Mouse (Mus musculus) lung, postnatal 36 days (tissue): ENCODE measurements at regions not wholly inside any gene's neighbourhood (a gene's known extent, or its start where the extent isn't known, plus 50 kb on each side); places are given as distances from the start of the nearest gene placed in this dataset.

Experiments used
- DNase-seq: peaks from one replicate; pipeline ENCODE4 v3.0.0; 2022; ENCODE audit warnings: mixed read lengths

DNA sequence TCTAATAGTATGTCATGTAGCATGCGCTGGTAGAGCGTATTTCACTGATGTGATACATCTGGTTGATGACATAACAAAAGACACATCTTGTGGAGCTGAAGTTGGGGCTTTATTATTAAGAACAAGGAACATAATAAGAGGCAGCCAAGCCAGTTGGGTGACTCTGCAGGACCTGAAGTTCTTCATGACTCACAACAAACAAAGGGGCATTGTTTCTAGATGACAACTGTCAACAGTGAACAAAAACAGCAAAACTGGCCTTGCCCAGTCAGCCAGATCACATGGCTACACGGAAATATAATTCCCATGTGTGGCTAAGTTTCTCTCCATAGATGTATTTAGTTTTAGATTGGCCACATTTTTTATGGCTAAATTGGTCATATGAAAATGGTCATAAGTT, 172.7 kb upstream of the Runx1 start:
- DNase-seq = no peak

DNA sequence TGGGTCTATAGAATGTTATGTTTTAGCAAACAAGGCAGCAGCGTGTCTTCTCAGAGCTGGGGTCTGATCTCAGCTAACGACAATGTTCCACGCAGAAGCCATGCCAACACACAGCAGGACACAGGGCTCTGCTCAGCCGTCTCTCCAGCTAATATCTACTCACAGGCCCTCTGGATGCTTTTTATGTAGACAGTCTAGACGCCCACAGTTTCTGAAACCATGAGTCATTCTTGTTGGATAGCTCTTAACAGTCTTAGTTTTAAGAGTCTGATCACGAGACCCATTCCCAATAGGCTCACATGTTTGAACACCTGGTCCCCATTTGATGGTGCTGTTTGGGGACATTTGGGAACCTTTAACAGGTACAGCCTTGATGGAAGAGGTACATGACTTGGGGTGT, 171.7 kb upstream of the Runx1 start:
- DNase-seq = no peak

DNA sequence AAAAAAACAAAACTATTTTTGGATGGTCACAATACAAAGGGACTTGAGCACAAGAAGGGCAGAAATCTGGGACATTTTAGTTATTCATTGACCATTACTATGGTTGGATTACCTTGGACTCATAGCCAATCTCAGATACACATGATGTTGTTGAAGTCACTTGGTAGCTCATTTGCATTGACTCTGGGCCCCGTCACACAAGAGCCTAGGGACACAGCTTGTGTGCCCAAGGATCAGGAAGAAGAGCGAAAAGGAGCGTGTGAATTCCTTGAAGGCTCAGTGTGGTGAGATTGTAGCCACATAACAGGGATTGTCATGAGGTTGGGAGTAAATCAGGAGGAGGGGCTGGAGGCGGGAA, 170.0 kb upstream of the Runx1 start:
- DNase-seq = no peak

DNA sequence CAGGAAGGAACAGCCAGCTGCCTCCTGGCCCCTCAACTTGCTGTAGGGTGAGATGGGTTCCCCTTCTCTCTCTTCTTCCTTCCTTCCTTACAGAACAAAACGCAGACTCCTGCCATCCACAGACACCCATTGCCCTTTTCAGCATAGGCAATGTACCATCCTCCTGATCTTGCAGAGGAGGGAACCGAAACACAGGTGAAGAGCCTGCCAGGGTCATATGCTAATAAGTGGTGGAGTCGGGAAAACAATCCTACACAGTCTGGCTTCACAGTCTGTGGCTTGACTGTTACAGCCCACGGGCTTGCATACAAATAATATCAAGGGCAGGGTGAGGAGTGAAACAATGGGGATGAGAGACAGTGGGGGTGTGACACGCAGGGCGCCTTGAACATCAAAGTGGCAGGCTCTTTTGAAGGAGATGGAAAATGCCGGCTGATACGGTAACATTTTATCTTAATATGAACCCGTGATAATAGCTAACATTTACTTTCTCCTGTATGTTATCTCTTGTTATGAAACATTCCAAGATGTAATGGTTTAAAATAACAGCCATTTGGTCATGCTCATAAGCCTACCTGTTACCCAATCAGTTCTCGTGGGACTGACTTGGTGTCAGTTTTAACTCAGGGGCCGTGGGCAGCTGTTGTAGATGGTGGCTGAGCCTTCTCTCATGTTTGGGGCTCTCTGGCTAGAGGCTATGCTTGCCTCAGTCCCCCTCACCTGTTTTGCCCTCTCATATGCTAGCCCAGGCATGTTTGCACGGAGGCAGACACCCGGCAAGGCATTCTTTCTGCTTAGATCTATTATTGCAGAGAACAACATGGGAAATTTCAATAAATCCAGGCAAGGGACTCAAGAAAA, 169.4 kb upstream of the Runx1 start:
- DNase-seq = no peak

DNA sequence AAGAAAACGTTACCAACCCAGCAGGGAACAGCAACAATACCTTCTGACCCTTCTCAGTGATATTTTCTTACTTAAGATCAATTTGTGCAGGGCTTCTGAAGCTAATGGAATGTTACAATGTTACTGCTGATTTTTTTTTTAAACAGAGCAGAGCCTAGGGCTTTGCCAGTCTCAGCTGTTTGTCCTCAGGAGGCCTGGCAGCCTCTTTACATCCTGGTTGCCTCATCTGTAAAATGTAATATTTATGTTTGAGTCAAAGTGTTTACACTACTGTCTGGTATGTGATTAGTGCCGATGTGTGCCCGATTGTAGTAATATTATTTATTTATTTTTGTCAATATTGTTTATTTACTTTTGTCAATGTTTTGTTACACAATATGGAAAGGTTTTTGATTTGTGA, 166.9 kb upstream of the Runx1 start:
- no peak for DNase-seq

DNA sequence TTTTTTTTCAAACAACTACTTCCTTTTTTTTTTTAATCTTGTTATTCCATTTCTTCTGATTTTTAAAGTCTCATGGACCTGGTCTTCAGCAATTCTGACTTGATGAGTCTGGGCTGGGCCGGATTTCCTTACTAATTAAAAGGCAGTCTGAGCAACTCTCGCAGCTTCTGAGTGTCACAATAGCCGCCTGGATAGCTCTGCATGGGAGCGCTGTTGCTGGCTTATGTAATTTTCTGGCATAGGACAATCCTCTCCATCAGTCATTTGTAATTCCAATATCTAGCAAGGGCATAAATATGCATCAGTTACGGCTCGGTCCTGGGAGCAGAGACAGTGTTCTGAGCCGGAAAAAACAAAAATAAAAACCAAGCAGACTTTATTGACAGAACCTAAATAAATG, 165.5 kb upstream of the Runx1 start:
- peak; percentile 10 for DNase-seq

DNA sequence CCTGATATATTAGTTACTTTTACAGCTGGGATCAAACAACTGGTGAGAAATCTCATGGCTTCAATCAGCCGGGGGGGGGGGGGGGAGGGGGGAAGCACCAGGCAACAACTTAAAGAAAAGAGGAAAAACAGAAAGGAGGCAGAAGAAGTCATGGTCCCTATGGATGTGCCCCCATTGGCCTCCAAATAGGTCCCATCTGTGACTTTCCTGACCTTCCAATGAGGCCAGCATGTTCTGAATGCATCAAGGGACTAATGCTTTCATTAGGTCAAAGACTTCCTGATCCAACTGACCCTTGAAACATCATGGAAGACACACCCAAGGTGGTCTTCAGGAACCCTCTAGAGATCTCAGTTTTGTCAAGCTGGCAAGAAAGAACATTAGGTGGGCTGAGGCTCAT, 162.5 kb upstream of the Runx1 start:
- no peak for DNase-seq

DNA sequence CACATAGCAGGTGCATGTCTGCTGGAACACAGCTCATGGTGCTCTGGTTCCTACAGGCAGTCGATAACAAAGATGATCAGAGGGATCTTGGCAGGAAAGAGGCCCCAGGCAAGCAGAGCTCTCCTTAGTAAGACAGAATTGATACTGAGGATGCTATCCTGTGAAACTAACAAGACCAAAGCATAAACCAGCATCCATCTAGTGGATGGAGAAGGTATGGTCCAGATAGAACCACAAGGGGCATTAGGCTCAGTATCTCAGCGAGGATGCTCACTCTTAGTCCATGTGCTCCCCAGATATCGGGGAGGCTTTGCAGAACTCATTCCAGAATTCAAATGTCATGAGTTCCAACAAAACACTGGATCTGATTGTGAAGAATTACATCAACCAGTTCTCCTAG, 162.1 kb upstream of the Runx1 start:
- DNase-seq = no peak

DNA sequence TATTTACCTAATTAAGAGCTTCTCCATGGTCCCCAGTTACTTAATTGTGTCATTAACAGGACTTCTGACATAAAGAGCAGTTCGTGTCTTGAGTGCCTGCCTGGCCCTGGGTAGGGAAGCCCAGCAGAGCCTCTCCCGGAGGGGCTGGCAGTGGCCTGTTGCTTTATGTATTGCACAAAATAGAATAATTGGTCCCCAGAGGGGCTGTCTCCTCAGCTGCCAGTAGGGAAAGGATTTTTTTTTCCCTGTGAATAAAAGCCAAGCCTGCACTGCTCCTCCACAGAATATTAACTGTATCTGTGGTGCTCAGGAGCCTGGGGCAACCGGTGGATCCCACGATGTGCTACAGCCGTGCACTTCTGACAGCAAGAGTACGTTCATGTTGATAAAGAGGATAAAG, 159.8 kb upstream of the Runx1 start:
- DNase-seq = no peak

DNA sequence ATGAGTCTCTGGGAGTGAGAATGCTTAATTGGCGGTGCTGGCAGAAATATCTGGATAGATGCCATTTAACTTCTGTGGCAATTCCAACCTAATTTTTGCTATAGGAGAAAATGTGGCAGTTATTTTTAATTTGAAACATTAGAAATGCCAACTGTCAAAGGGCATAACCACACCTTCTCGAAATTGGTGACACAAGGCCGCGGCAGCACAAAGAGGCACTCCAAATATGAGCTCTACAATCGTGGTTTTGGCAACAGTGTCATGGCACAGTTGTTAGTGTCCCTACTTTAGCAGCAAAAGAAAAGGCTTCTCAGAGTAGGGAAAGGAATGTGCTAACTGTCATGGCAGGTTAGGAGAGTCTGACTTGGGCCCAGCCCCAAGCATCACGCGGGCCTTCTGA, 157.0 kb upstream of the Runx1 start:
- DNase-seq = no peak

DNA sequence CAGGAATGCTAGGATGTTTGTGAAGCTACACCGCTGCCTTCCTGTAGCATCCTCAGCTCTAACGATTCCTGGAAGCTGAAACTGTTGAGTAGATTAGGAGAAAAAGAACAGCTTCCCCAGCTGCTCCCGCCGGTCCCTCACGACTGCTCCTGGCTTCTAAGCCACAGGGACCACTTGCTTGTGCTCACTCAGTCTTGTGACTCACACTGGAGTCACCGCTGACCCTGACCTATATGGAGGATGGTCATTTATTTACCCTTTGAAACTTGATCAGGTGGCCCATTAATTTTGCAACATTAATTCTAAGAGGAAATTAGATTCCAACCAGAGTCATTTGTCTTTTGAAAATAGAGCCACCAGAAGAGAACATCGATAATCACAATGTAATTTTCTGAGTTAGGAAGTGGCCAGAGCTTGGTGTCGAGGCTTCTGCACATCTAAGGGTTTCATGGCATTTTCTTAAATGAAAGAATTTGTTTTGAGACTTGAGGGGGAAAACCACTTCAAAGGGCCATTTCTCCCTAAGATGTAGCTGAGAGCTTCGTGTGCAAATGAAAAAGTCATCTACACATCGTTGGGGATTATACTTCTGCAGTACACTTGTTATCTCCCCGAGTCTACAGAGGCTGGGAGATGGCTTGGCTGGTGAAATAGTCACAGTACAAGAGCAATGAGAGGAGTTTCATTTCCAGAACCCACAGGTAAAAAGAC, 153.8 kb upstream of the Runx1 start:
- DNase-seq = no peak

DNA sequence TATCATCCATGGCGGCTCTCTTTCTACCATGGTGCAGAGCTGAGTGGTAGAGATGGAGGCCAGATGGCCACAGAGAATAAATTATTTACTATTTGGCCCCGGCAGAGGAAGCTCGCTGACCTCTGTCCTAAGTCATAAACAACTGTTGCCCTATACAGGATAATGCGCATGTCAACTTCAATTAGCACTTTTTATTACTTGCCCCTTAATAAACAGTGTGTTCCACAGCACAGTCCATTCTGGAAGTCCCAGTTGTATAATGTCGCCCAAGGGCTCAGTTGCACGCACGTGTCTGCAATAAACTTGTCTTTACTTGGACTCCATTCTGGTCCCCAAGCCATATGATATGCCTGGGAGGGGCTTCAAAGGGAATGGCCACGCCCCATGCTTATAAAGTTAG, 150.1 kb upstream of the Runx1 start:
- DNase-seq = no peak

DNA sequence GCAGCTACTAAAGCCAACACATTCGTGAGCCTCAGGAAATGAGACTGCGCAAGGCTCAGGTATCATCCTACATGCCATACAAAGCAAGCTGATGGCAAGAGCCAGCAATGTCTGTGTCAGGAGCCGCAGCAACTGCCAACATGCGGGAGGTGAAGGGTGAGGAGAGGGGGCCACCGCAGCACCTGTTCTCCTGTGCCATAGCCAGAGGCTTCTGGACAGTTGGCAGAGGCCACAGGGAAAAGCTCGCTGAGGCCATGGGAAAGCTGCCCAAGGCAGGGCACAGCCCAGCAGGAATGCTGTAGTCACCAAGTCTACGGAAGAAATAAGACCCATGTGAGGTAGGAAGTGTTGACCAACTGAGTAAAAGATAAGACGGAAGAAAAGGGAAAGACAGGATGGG, 149.1 kb upstream of the Runx1 start:
- DNase-seq = no peak

DNA sequence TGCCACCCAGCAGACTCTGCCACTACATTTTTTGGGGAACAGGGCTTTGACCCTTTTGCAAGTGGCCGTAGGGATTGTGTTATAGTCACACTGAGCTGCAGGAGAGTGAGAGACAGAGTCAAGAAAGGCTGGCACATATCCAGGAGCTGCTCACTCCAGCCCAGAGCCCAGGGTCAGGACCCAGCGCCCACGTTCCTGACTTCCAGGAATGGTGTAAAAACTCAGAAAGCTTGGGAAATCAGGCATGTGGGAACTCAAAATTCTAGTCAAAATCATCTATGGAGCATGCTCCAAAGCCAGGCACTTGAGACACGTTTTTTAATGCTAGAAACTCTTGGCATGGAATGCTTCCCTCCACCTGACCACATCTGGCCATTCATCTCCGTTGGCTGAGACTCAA, 146.7 kb upstream of the Runx1 start:
- no peak for DNase-seq

DNA sequence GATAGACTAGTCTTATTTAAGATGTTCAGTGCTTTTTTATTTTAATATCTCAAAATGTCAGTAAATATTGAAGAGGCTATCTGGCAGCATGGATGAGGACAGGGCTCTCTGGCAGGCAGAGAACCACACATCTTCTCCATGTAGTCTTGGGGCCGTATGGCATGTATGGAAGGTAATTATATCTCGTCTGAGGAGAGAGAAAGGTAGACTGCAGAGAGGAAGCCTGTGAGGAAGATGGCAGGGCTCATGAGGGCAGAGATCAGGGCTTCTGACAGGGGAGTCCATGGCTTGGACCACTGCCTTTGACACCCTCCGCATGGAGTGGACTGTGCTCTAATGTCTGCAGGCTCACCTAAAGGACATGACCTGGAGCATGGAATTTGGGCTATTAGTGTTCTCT, 146.0 kb upstream of the Runx1 start:
- no peak for DNase-seq

DNA sequence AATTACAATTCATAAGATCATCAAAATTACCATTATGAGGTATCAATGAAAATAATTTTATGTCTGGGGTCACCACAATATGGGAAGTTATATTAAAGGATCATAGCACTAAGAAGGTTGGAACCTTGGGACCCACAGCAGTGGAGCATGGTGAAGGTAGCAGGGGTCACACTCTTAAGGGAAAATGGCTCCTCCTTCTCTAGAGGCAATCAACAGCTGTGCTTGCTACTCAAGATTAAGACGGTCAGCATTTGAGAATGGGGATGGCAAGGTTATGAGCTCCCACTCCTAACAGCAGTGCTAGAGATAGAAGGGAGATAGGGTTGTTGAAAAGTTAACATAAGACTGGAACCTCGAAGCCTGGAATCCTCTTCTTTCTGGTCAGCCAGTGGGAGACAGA, 144.6 kb upstream of the Runx1 start:
- no peak for DNase-seq

DNA sequence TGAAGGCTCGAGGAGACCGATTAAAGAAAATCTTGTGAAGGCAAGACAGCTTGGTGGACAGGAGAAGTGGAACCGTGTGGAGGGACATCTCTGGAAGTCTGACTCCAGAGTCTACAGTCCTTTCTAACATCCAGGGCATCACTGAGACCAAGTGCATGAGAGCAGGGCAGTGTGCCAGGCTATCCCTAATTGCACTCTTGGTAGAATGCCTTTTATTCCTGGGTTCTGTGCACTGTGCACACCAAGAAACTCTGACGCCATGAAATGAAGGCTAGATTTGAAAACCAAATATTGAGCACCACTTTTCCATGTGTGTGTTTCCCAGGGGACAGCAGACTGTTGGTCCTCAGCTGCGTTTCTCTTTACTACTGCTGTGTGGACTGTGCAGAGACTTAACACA, 143.1 kb upstream of the Runx1 start:
- DNase-seq = no peak

DNA sequence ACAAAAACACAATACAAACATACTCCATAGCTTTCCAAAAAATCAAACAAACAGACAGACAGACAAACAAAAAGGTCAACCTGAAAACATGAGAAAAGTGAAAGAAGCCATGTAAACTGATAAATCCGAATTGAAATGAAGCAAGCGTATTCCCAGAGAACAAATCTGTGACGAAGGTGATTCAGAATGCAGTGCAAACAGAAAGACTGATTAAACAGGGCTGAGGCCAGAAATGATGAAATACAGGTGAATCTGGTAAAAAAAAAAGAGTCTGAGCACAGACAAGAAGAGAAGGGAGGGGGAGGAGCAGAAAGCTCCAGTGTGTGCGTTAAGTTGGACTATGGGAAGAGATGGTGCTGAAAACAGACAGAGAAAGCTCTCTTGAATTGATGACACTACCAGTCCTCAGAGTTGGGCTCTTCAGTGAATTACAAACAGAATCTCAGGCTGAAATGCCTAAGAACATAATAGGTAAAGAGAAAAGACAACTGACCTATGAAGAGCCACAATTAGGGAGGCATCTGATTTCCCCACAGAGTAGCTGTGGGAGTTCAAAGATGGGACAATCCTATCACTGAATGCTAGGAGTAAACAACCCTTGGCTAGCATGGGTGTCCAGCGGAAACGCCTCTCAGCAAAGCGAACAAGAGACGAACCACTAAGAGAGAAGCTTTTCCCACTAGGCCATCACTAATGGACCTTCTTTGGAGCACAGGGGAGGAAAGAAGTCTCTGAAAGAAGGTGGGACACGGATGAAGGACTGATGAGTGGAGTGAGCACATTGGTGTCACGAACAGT, 140.3 kb upstream of the Runx1 start:
- no peak for DNase-seq

DNA sequence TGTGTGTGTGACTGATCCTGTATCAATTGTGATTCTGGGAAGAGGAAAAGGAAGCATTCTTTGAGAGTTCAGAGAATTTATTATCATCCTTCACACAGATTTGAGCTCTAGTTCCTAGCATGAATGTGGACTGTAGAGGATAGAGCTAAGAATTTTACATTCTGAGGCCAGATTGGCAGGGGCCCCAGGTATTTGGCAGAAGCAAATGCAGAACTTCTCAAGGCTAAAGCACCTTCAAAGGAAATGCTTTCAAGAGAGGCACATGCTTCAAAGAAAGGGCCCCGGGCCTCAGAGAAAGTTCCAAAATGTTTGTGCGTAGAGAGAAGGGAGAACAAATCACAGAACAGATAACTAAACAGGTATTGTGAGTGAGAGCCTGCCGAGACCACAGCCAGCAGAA, 139.7 kb upstream of the Runx1 start:
- no peak for DNase-seq

DNA sequence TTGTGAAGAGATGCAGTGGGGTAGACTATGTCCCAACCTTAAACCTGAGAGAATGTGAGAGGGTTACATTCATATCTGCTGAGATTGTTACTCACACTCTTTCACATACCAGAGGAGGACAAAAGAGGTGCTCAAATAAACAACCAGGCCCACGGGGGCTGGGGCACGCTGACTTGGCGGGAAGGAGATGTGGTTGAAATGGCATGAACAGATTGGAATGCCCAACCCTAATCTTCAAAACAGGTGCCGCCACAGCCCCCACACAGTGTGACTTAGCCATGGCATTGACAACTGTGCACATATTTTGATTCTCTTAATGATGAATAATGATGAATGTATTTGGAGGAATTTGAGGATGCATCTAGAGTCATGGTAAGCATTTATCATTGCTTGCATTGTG, 137.6 kb upstream of the Runx1 start:
- DNase-seq = no peak

DNA sequence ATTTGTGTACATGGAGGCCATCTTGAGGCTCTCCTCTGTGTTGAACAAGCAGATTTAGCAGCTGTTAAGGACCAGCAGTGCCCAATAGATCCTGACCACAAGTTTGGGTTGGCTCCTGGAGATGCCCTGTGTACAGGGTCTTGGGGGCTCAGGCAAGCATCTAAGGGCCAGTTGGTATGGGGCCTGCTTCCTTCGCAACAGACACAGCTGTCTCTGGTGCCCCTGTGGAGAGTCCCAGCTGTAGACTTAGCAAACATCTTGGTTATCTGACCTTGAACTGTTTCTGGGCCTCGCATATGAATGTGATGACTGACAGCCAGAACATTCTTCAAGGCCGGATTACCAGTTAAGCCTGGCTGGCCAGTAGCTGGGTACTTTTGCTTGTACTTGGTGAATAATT, 135.4 kb upstream of the Runx1 start:
- DNase-seq = no peak

DNA sequence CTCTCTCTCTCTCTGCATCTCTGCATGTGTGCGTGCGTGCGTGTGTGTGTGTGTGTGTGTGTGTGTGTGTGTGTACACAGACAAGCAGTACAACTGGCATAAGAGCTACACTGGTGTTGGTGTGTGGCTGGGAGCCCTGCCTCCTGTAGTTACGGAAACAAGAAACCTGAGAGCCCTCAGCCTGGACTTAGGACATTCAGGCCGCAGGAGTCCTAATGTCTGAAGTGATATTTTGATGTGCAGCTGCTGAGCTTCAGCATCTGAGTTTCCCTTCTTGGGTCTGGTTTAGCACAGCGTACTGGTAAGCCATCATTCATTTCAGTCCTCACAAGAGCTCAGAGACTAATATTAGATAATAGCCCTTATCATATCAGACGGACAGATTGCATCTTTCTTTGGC, 134.8 kb upstream of the Runx1 start:
- DNase-seq = no peak

DNA sequence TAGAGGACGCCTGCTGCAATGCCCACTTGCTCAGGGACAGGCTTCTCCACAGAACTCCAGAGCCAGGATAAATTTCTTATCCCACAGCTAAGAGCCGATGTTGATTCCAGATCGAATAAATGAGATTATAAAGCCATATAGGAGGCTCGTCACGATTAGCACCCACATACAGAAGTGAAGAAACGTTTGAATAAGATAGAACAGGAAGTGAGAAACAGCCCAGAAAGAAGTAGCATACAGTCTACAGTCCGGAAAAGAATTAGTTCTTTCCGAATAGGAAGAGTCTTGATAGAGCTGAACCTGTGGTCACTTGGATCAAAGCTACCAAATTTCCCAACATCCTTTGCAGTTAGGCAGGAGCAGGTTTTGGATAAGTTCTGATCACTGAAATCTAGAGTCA, 133.0 kb upstream of the Runx1 start:
- DNase-seq = no peak

DNA sequence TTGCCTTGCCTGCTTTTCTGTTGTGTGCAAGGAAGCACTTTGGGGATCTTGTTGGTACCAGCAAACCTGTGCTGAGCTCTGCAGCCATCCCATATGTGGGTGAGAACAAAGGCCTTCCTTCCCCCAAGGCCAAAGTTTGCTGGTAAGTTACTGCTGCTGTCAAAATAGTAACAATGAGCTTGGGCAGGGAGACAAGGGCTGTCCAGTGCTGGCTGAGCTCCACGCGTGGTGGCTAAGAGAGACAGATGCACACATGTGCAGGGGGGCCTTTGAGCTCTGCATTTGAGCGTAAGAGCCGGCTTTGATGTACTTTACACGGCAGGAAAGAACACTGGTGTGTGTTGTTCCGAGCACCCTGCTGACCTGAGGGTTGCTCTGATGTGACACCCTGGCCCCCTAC, 132.2 kb upstream of the Runx1 start:
- no peak for DNase-seq
